ENCODE assay signal across 8 mouse cellular contexts in the genomic region with DNA sequence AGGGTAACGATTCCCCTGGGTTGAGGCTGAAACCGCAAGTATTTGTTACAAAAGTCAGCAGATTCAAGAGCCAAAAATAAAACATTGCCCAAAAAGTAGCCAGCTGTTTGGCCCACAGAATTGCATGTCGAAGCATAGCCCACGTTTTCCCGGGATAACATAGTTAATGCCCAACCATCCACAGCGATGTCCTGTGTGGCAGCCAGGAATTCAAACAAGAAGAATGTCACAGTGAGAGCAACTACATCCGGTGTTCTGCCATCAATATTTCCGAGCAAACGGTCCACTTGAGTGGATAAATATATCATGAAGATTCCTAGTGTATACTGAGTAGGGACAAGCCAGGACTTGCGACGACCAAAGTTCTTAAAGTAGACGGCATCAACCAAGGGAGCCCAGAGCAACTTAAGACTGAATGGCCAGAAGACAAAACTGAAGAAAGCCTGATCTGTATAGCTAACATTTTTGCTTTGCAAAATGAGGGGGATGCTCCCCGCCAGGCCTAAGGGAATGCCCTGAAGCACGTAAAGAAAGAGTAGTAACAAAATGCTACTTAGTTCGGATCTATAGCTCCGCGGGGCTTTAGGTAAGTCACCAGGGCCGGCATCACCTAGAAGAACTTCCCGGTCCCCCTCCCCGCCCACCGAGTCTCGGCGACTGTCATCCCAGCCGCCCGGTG. TPM values are rescaled to one million over a fixed set of nuclear protein-coding genes. Genes with fewer than 3 reads are reported as not detected.
A peak's percentile ranks its signal among the peaks of the same experiment; 100 is the strongest.
DNase-seq lines count a peak whose midpoint lies in the region; ATAC-seq and TF ChIP-seq lines count a peak whose summit lies in the region.

No protein-coding gene starts in this region.

- no peak for TF ChIP-seq EP300 in ES-Bruce4 (IDR thresholded peaks at IDR 0.05; ENCODE audit: insufficient read depth, low read depth, low read length)
- TF ChIP-seq EP300 in liver, postnatal 0 days (IDR thresholded peaks at IDR 0.05; ENCODE audit: low read depth) = no peak

- H3K27ac ChIP-seq in ES-Bruce4 (ENCODE audit: insufficient read depth, low read length) = no peak overlapping the region
- peak overlapping the region; percentile 56 for H3K27ac ChIP-seq in embryonic fibroblast, embryonic 13.5 days (ENCODE audit: insufficient read depth, low read length)
- peak overlapping the region; percentile 91 for H3K27ac ChIP-seq in intestine, embryonic 16.5 days (ENCODE audit: low read length)
- H3K27ac ChIP-seq in liver, postnatal 0 days (ENCODE audit: low read depth) = peak overlapping the region; percentile 89

- TF ChIP-seq POLR2A in ES-Bruce4 (IDR thresholded peaks at IDR 0.05; ENCODE audit: insufficient read depth, low read length) = no peak
- no peak for TF ChIP-seq POLR2A in embryonic fibroblast, embryonic 13.5 days (IDR thresholded peaks at IDR 0.05; ENCODE audit: low read depth, low read length)

- no peaks in the 10 kb centered on the region for H3K27me3 ChIP-seq in ES-Bruce4 (ENCODE audit: control insufficient read depth, insufficient read depth, low read length, poor library complexity, severe bottlenecking)
- peaks cover 3% of the 10 kb centered on the region; the same call in 1 of the 2 replicates for H3K27me3 ChIP-seq in intestine, embryonic 16.5 days (replicated peaks; ENCODE audit: control insufficient read depth, insufficient read depth, low read length)
- H3K27me3 ChIP-seq in liver, postnatal 0 days (ENCODE audit: insufficient read depth, low read length) = no peaks in the 10 kb centered on the region

- DNase-seq in embryo, embryonic 10 days (ENCODE audit: low spot score) = peak; percentile 18
- DNase-seq in embryo, embryonic 9.5 days (ENCODE audit: extremely low spot score) = no peak
- DNase-seq in liver, postnatal 0 days = peak; percentile 15
- DNase-seq in retina, postnatal 1 day = peak; percentile 30
- DNase-seq in gastrocnemius, postnatal 4 days (ENCODE audit: low spot score in 2 of 2) = no peak

- H3K4me2 ChIP-seq in intestine, embryonic 16.5 days (ENCODE audit: low read depth, low read length) = peak overlapping the region; percentile 81
- H3K4me2 ChIP-seq in liver, postnatal 0 days (ENCODE audit: low read depth, low read length) = peak overlapping the region; percentile 85

- no peak for TF ChIP-seq CTCF in ES-Bruce4 (IDR thresholded peaks at IDR 0.05; ENCODE audit: low read depth, low read length)
- no peak for TF ChIP-seq CTCF in embryonic fibroblast, embryonic 13.5 days (IDR thresholded peaks at IDR 0.05; ENCODE audit: borderline replicate concordance, insufficient read depth, low read length)
- no peak for TF ChIP-seq CTCF in liver, postnatal 0 days (IDR thresholded peaks at IDR 0.05; ENCODE audit: low read depth)

- H3K36me3 ChIP-seq in ES-Bruce4 (ENCODE audit: control insufficient read depth, insufficient read depth, low read length, poor library complexity, severe bottlenecking) = no peaks in the 10 kb centered on the region
- no peaks in the 10 kb centered on the region for H3K36me3 ChIP-seq in intestine, embryonic 16.5 days (ENCODE audit: control insufficient read depth, insufficient read depth, low read length)
- H3K36me3 ChIP-seq in liver, postnatal 0 days (replicated peaks; ENCODE audit: insufficient read depth, low read length) = no peaks in the 10 kb centered on the region

- 5% methylated on average over 25 of the region's 25 CpGs for WGBS in intestine, embryonic 16.5 days
- WGBS in liver, postnatal 0 days (ENCODE audit: insufficient replicate concordance) = 4% methylated on average over 25 of the region's 25 CpGs

- H3K4me1 ChIP-seq in ES-Bruce4 (ENCODE audit: control insufficient read depth, insufficient read depth, low read length) = no peaks in the 10 kb centered on the region
- no peaks in the 10 kb centered on the region for H3K4me1 ChIP-seq in embryonic fibroblast, embryonic 13.5 days (ENCODE audit: control insufficient read depth, insufficient read depth, low read length)
- H3K4me1 ChIP-seq in intestine, embryonic 16.5 days (ENCODE audit: control insufficient read depth, insufficient read depth, low read length) = peaks cover 5% of the 10 kb centered on the region; the same call in 1 of the 2 replicates
- peaks cover 15% of the 10 kb centered on the region for H3K4me1 ChIP-seq in liver, postnatal 0 days (ENCODE audit: insufficient read depth)

- H3K4me3 ChIP-seq in ES-Bruce4 (ENCODE audit: low read depth, low read length) = peak overlapping the region; percentile 61
- peak overlapping the region; percentile 89 for H3K4me3 ChIP-seq in embryonic fibroblast, embryonic 13.5 days (ENCODE audit: insufficient read depth, low read length)
- peak overlapping the region; percentile 92 for H3K4me3 ChIP-seq in intestine, embryonic 16.5 days (ENCODE audit: low read length)
- peak overlapping the region; percentile 84 for H3K4me3 ChIP-seq in liver, postnatal 0 days (ENCODE audit: low read depth, low read length)

- H3K9me3 ChIP-seq in ES-Bruce4 (replicated peaks; ENCODE audit: control insufficient read depth, insufficient read depth, low read length, poor library complexity, severe bottlenecking) = no peaks in the 10 kb centered on the region
- no peaks in the 10 kb centered on the region for H3K9me3 ChIP-seq in intestine, embryonic 16.5 days (ENCODE audit: control insufficient read depth, low read length)
- no peaks in the 10 kb centered on the region for H3K9me3 ChIP-seq in liver, postnatal 0 days (ENCODE audit: low read length)

- ATAC-seq in intestine, embryonic 16.5 days = peak; percentile 4; the same call in 1 of the 2 replicates
- no peak for ATAC-seq in liver, postnatal 0 days

- peak overlapping the region; percentile 67 for H3K9ac ChIP-seq in ES-Bruce4 (ENCODE audit: low read depth, poor library complexity, severe bottlenecking)
- H3K9ac ChIP-seq in intestine, embryonic 16.5 days (ENCODE audit: low read depth, low read length) = peak overlapping the region; percentile 91
- peak overlapping the region; percentile 71 for H3K9ac ChIP-seq in liver, postnatal 0 days (replicated peaks)

RNA-seq across cellular contexts. Expression of a gene that starts 1.0 kb away (rescaled TPM):
- polyA plus RNA-seq in ES-Bruce4 (2011; ENCODE audit: insufficient read depth, insufficient read length, low read depth, missing spikeins) = 13.8 and 15.2 TPM in 2 replicates
- polyA plus RNA-seq in embryonic fibroblast, embryonic 13.5 days (2011; ENCODE audit: insufficient read length, low read depth, missing spikeins) = 25.6 and 29.8 TPM in 2 replicates
- 27.9 and 30.7 TPM in 2 replicates for polyA plus RNA-seq in intestine, embryonic 16.5 days (2015; fragmentation: Nextera tagmentation; extraction: Ambion mirVana)
- polyA plus RNA-seq in liver, postnatal 0 days (2015; fragmentation: Nextera tagmentation; extraction: Ambion mirVana) = 12.2 and 13.7 TPM in 2 replicates
- total RNA-seq in gastrocnemius, postnatal 4 days (2021) = 10 to 100 TPM; 10.5 to 11.3 TPM

RNA-seq across cellular contexts. Expression of a gene that starts 12.3 kb away (rescaled TPM):
- polyA plus RNA-seq in ES-Bruce4 (2011; ENCODE audit: insufficient read depth, insufficient read length, low read depth, missing spikeins) = 55.0 and 58.3 TPM in 2 replicates
- 23.0 and 24.9 TPM in 2 replicates for polyA plus RNA-seq in embryonic fibroblast, embryonic 13.5 days (2011; ENCODE audit: insufficient read length, low read depth, missing spikeins)
- polyA plus RNA-seq in intestine, embryonic 16.5 days (2015; fragmentation: Nextera tagmentation; extraction: Ambion mirVana) = 30.3 and 33.5 TPM in 2 replicates
- 13.4 and 14.1 TPM in 2 replicates for polyA plus RNA-seq in liver, postnatal 0 days (2015; fragmentation: Nextera tagmentation; extraction: Ambion mirVana)
- total RNA-seq in gastrocnemius, postnatal 4 days (2021) = 10 to 100 TPM; 21.2 to 21.9 TPM

RNA-seq across cellular contexts. Expression of a gene that starts 34.3 kb away (rescaled TPM):
- 4.3 and 5.3 TPM in 2 replicates for polyA plus RNA-seq in ES-Bruce4 (2011; ENCODE audit: insufficient read depth, insufficient read length, low read depth, missing spikeins)
- 7.5 and 10.2 TPM in 2 replicates for polyA plus RNA-seq in embryonic fibroblast, embryonic 13.5 days (2011; ENCODE audit: insufficient read length, low read depth, missing spikeins)
- polyA plus RNA-seq in intestine, embryonic 16.5 days (2015; fragmentation: Nextera tagmentation; extraction: Ambion mirVana) = 4.6 and 4.7 TPM in 2 replicates
- 3.2 TPM in 2 replicates for polyA plus RNA-seq in liver, postnatal 0 days (2015; fragmentation: Nextera tagmentation; extraction: Ambion mirVana)
- total RNA-seq in gastrocnemius, postnatal 4 days (2021) = 1 to 10 TPM; 4.0 to 4.6 TPM

Comparison
In these comparisons a context has a peak if more than half of its experiments do, and no peak if none do; other contexts are left out.
1. DNase-seq: peak in embryo, embryonic 10 days (single experiment), liver, postnatal 0 days (single experiment) and retina, postnatal 1 day (single experiment); none in embryo, embryonic 9.5 days (single experiment) and gastrocnemius, postnatal 4 days (0 of 2).
2. Peak in every context shown above with its lines, with median percentiles within 50 percentile points of each other: H3K4me3 ChIP-seq and H3K9ac ChIP-seq.